Mouse (Mus musculus) hindbrain, embryonic 16.5 days (tissue): Measurements from ENCODE around the gene Mrm2. TPM values are rescaled to one million over a fixed set of nuclear protein-coding genes. Genes with fewer than 3 reads are reported as not detected.
"Not testable (repeated sequence)": the region's sequence is repeated elsewhere in the genome, so short reads cannot be mapped to it uniquely, and the experiment has no call there.

Experiments used
- ATAC-seq: fragments of 200-750 bp; cut with Nextera tagmentation; 2 replicates; pipeline ENCODE4 v1.8.0; 2017; ENCODE audit warnings: moderate TSS enrichment, moderate library complexity
- H3K27ac ChIP-seq: fragments of 300-500 bp; sonication (generic); 2 replicates; pipeline ENCODE4 v1.5.1; 2014; ENCODE audit warnings: low read depth, mild to moderate bottlenecking, control low read depth, low read length, moderate library complexity
- H3K27me3 ChIP-seq: fragments of 300-500 bp; sonication (generic); replicated peaks from 2 replicates; pipeline ENCODE4 v1.6.1; 2014; ENCODE audit warnings: low read length; ENCODE audit not compliant: control insufficient read depth, insufficient read depth
- H3K36me3 ChIP-seq: fragments of 300-500 bp; sonication (generic); 2 replicates; pipeline ENCODE4 v1.6.1; 2014; ENCODE audit warnings: mild to moderate bottlenecking, low read length, moderate library complexity, mixed read lengths; ENCODE audit not compliant: control insufficient read depth, insufficient read depth
- H3K4me1 ChIP-seq: fragments of 300-500 bp; sonication (generic); 2 replicates; pipeline ENCODE4 v1.6.1; 2014; ENCODE audit warnings: low read depth, low read length; ENCODE audit not compliant: control insufficient read depth, insufficient read depth
- H3K4me2 ChIP-seq: fragments of 300-500 bp; sonication (generic); 2 replicates; pipeline ENCODE4 v1.6.1; 2014; ENCODE audit warnings: mild to moderate bottlenecking, low read length, control low read depth, moderate library complexity
- H3K4me3 ChIP-seq: fragments of 300-500 bp; sonication (generic); 2 replicates; pipeline ENCODE4 v1.5.1; 2014; ENCODE audit warnings: mild to moderate bottlenecking, low read length, control low read depth, moderate library complexity
- H3K9ac ChIP-seq: fragments of 300-500 bp; sonication (generic); 2 replicates; pipeline ENCODE4 v1.6.1; 2014; ENCODE audit warnings: low read depth, mild to moderate bottlenecking, control low read depth, low read length, moderate library complexity
- H3K9me3 ChIP-seq: fragments of 300-500 bp; sonication (generic); 2 replicates; pipeline ENCODE4 v1.6.1; 2014; ENCODE audit warnings: mild to moderate bottlenecking, low read length, moderate library complexity; ENCODE audit not compliant: control insufficient read depth
- WGBS: fragments of 180-500 bp; shearing (Covaris S2); extraction: QIAGEN DNeasy Blood & Tissue Kit; methylation state at CpG from one replicate; pipeline ENCODE4 v1.1.7; 2014; 5-methylcytosine and 5-hydroxymethylcytosine counted together
- polyA plus RNA-seq: library from polyadenylated mRNA; unstranded; fragments of >200 nt; fragmentation: Nextera tagmentation; extraction: Ambion mirVana; gene quantifications from 2 replicates; pipeline ENCODE4 v1.2.1, GENCODE M21; 2015

Mrm2 gene
- polyA plus RNA-seq, 1 experiment from 2014 or later, result 22.5 TPM

- Histone ChIP-seq H3K4me3 (no peak overlapping the region), H3K27me3 (no peaks in the 10 kb centered on the region), H3K9me3 (no peaks in the 10 kb centered on the region), H3K4me1 (no peaks in the 10 kb centered on the region; the same call in 1 of the 2 replicates), H3K36me3 (no peaks in the 10 kb centered on the region), H3K27ac (no peak overlapping the region), H3K4me2 (no peak overlapping the region), H3K9ac (no peak overlapping the region)
- ATAC-seq, result no peak
- 82% methylated on average over 6 of the region's 6 CpGs for WGBS
Observed at GRCm38 (mm10) chr5:140370446-140371254, 39.0 kb upstream of the Mrm2 start.

- no peak overlapping the region for H3K4me3 ChIP-seq
Observed at GRCm38 (mm10) chr5:140369466-140369865, 37.8 kb upstream of the Mrm2 start.

GRCm38 (mm10) chr5:140368926-140369325 lies 37.2 kb upstream of the Mrm2 start:
- ATAC-seq, result no peak
- no peak overlapping the region for H3K4me3 ChIP-seq
- H3K4me1 ChIP-seq, result no peaks in the 10 kb centered on the region
- no peak overlapping the region for H3K4me2 ChIP-seq
- H3K36me3 ChIP-seq, result no peaks in the 10 kb centered on the region
- WGBS, result 95% methylated on average over 4 of the region's 4 CpGs
- H3K27ac ChIP-seq, result no peak overlapping the region
- no peaks in the 10 kb centered on the region for H3K27me3 ChIP-seq
- no peak overlapping the region for H3K9ac ChIP-seq
- no peaks in the 10 kb centered on the region for H3K9me3 ChIP-seq

More at GRCm38 (mm10) chr5:140369466-140369865, 37.8 kb upstream of the Mrm2 start:
- Histone ChIP-seq H3K4me1 (no peaks in the 10 kb centered on the region; the same call in 1 of the 2 replicates), H3K27me3 (no peaks in the 10 kb centered on the region), H3K4me2 (no peak overlapping the region), H3K27ac (no peak overlapping the region), H3K9ac (no peak overlapping the region), H3K36me3 (no peaks in the 10 kb centered on the region), H3K9me3 (no peaks in the 10 kb centered on the region)
- WGBS, result 90% methylated on average over 2 of the region's 2 CpGs
- no peak for ATAC-seq

- not testable (repeated sequence) for H3K27me3 ChIP-seq, H3K9me3 ChIP-seq, H3K4me2 ChIP-seq, H3K9ac ChIP-seq, H3K36me3 ChIP-seq, H3K4me1 ChIP-seq, H3K4me3 ChIP-seq, ATAC-seq, H3K27ac ChIP-seq
- WGBS, result 73% methylated on average over 2 of the region's 2 CpGs
Observed at GRCm38 (mm10) chr5:140368126-140368525, 36.4 kb upstream of the Mrm2 start.

GRCm38 (mm10) chr5:140364415-140364814 lies 32.7 kb upstream of the Mrm2 start:
- H3K9me3 ChIP-seq, result no peaks in the 10 kb centered on the region
- H3K9ac ChIP-seq, result no peak overlapping the region
- no peak overlapping the region for H3K27ac ChIP-seq
- no peaks in the 10 kb centered on the region for H3K27me3 ChIP-seq
- no peak overlapping the region for H3K4me2 ChIP-seq
- H3K36me3 ChIP-seq, result no peaks in the 10 kb centered on the region
- H3K4me1 ChIP-seq, result no peaks in the 10 kb centered on the region
- ATAC-seq, result no peak
- 95% methylated on average over 5 of the region's 5 CpGs for WGBS
- H3K4me3 ChIP-seq, result no peak overlapping the region

GRCm38 (mm10) chr5:140359930-140360674 lies 28.4 kb upstream of the Mrm2 start:
- Histone ChIP-seq H3K36me3 (peaks cover 11% of the 10 kb centered on the region), H3K4me2 (no peak overlapping the region), H3K27ac (no peak overlapping the region), H3K4me1 (no peaks in the 10 kb centered on the region), H3K9ac (no peak overlapping the region), H3K27me3 (no peaks in the 10 kb centered on the region), H3K4me3 (no peak overlapping the region), H3K9me3 (no peaks in the 10 kb centered on the region)
- no peak for ATAC-seq
- WGBS, result 84% methylated on average over 14 of the region's 14 CpGs

- no peak for ATAC-seq
- no peaks in the 10 kb centered on the region for H3K27me3 ChIP-seq
- WGBS, result 95% methylated on average over 3 of the region's 3 CpGs
- peaks cover 25% of the 10 kb centered on the region for H3K36me3 ChIP-seq
- H3K27ac ChIP-seq, result no peak overlapping the region
- H3K4me3 ChIP-seq, result no peak overlapping the region
- H3K9me3 ChIP-seq, result no peaks in the 10 kb centered on the region
- no peaks in the 10 kb centered on the region for H3K4me1 ChIP-seq
- H3K9ac ChIP-seq, result no peak overlapping the region
- no peak overlapping the region for H3K4me2 ChIP-seq
Observed at GRCm38 (mm10) chr5:140357466-140357865, 25.8 kb upstream of the Mrm2 start.

- H3K4me2 ChIP-seq, result no peak overlapping the region
- no peaks in the 10 kb centered on the region for H3K4me1 ChIP-seq
- H3K9me3 ChIP-seq, result no peaks in the 10 kb centered on the region
- peaks cover 36% of the 10 kb centered on the region for H3K36me3 ChIP-seq
- ATAC-seq, result no peak
- H3K9ac ChIP-seq, result no peak overlapping the region; the same call in 1 of the 2 replicates
- H3K27ac ChIP-seq, result no peak overlapping the region
- 81% methylated on average over 11 of the region's 11 CpGs for WGBS
- no peaks in the 10 kb centered on the region for H3K27me3 ChIP-seq
- no peak overlapping the region for H3K4me3 ChIP-seq
Observed at GRCm38 (mm10) chr5:140355934-140356333, 24.2 kb upstream of the Mrm2 start.

- ATAC-seq, result no peak
- WGBS, result 96% methylated on average over 6 of the region's 6 CpGs
- H3K4me2 ChIP-seq, result no peak overlapping the region
- H3K4me1 ChIP-seq, result no peaks in the 10 kb centered on the region
- H3K9ac ChIP-seq, result no peak overlapping the region
- H3K27me3 ChIP-seq, result no peaks in the 10 kb centered on the region
- H3K9me3 ChIP-seq, result no peaks in the 10 kb centered on the region
- peaks cover 34% of the 10 kb centered on the region for H3K36me3 ChIP-seq
- no peak overlapping the region for H3K27ac ChIP-seq
- no peak overlapping the region for H3K4me3 ChIP-seq
Observed at GRCm38 (mm10) chr5:140352352-140352751, 20.7 kb upstream of the Mrm2 start.
